Mouse (Mus musculus): ENCODE data around the gene Atrn. TPM values are rescaled to one million over a fixed set of nuclear protein-coding genes. Genes with fewer than 3 reads are reported as not detected.

The Atrn gene
- 10 to 100 TPM; 87.6 to 89.5 TPM for total RNA-seq (2021)

DNA sequence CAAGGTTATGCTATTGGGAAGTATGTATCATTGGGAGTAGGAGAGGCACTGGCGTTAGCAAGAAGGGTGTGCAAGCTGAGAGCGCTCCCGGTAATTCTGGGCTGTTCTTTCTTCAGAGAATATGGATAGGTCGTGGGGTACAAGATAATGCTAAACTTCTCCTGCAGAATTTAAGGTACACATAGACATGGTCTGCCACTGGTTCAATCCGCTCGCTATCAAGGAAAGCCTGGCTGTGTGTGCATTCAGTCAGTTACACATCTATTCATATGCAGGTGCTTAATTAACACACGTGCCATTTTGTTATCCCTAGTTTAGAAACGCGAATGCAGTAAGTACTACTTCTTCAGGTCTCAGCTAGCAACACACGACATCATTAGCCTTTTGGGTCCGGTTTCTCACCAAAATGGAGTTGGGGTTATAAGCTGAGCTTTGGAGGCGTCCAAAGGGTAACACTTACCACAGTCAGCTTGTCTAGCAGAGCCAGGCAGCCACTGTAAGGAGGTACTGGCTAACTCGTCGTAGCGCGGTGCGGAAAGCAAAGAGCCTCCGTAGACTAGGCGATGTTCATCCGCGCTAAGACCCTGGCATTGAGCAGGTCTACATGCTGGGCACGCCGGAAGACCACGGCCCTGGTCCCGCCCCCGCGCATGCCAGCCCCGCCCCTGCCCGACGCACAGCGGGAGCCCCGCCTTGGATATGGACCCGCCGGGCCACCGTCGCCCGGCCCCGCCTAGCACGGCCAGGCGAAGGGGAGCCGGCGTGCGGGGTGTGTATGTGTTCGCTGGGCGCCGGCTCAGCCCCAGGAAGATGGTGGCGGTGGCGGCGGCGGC, at the start of gene Atrn, which contains the start of gene 4930402H24Rik:
Gene Atrn, plus strand, starts transcription at position 745 of the 833 bp plus-strand sequence.
Gene 4930402H24Rik, minus strand, starts transcription at position 656 of the 833 bp plus-strand sequence.
- intact Hi-C loops (cut with DNase I): loop anchor here (5.0 kb wide), 1 partner anchor 69 kb away; no protein-coding TSS in a partner anchor
- DNase-seq: peak; percentile 97

GRCm38 (mm10) chr2:130862091-130862490, 44.2 kb upstream of the Atrn start:
- no peak for DNase-seq
- intact Hi-C loops (cut with DNase I): no loop called here

DNA sequence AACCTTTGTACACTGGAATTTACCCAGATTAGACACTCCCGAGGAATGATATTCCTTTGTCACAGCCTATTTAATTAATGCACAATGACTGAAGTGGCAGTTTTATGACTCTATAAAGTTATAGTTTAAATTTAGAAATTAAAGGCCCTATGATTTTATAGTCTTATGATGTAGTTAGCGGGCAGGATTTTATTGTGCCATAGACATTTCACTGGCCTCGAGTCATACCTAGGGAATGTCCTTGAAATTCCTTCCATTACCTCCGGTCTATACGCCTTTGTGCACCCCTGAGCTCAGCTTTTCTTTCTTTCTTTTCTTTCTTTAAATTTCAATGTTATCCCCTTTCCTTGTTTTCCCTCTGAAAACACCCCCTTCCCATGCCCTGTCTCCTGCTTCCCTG, 35.4 kb upstream of the Atrn start:
- intact Hi-C loops (cut with DNase I): no loop called here
- no peak for DNase-seq

DNA sequence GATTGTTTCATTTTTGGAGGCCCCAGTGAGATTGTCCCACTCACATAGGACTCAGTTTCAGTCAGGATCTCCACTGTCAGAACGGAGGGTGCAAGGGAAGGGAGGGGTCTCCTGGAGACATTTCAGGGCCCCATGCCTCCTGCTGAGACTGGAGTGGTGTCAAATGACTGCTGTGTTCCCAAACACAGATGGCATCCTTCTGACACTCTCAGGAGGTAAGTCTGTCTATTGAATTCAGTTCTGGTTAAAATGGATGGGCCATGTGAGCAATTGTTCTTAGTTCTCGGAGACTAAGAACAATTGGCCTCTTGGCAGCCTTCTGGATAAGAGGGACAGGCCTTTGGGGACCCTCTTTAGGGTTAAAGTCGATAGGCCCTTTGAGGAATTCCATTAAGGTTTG, 28.9 kb upstream of the Atrn start:
- peak; percentile 9 for DNase-seq
- intact Hi-C loops (cut with DNase I): no loop called here

DNA sequence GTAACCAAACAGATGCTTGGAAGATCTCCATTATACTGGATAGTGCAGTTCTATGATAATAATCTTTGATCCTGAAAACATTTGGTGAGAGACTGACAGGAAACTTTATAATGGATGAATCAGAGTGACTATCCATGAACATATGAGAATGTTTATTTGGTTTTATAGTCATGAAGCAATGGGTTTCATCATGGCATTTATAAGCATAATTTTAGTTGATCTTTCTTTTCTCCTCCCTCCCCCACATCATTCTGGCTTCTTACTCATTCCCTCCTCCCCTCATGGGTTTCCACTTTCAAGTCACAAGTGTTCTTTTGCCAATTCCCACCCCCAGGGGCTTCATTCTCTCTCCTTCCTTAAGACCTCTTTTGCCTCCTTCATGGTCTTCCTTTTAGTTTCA, 19.3 kb upstream of the Atrn start:
- intact Hi-C loops (cut with DNase I): no loop called here
- DNase-seq: no peak

GRCm38 (mm10) chr2:130887456-130887855, 18.8 kb upstream of the Atrn start:
- intact Hi-C loops (cut with DNase I): no loop called here
- no peak for DNase-seq

DNA sequence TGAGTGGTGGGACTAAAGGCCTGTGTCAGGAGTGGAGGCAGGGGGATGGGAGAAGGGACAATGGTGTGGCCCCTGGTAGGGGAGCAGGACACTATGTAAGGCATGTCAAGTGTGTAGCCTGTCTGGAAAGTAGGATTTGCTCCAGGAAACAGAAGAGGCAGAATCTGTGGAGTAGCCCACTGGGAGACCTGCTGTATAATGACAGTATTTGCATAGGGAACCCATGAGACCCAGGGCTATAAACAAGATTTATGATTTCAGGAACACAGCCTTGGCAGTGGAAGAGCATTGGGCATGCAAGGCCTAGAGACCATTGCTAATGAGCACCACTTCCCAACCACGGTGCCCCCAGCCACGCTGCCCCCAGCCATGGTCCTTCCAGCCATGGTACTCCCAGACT, 9.4 kb upstream of the Atrn start:
- DNase-seq: no peak
- intact Hi-C loops (cut with DNase I): no loop called here

DNA sequence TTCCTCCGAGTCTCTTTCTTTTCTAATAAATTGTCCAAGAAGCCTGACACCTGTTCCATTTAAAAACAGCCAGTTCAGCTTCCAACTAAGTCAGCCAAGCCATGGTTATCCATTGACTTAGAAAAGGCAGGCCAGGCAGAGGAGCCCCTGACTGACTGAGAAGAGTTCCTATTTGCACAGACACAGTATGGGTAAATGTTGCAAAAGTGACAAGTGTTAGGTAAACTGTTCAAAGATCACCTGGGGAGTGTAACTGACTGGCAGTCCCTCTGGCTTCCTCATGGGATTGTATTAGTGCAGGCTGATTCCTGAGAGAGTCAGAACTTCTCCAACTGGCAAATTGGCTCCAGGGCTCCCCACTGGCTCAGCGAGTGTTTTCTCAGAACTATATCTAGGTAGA, 8.4 kb upstream of the Atrn start:
- no peak for DNase-seq
- intact Hi-C loops (cut with DNase I): no loop called here

DNA sequence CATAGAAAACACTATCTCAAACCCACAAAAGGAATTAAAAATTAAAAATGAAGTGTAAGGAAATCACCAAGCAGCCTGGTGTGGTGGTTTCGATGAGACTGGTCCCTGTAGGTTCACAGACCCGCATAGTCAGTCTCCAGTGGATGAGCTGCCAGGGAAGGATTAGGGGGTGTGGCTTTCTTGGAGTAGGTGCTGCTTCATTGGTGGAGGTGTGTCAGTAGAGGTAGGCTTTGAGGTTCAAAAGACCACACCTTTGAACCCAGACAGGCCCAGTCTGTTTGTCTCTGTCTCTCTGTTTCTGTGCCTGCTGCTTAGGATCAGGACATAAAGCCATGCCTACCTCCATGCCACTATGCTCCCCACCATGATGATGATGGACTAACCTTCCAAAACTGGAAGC, 7.5 kb upstream of the Atrn start:
- no peak for DNase-seq
- intact Hi-C loops (cut with DNase I): no loop called here

DNA sequence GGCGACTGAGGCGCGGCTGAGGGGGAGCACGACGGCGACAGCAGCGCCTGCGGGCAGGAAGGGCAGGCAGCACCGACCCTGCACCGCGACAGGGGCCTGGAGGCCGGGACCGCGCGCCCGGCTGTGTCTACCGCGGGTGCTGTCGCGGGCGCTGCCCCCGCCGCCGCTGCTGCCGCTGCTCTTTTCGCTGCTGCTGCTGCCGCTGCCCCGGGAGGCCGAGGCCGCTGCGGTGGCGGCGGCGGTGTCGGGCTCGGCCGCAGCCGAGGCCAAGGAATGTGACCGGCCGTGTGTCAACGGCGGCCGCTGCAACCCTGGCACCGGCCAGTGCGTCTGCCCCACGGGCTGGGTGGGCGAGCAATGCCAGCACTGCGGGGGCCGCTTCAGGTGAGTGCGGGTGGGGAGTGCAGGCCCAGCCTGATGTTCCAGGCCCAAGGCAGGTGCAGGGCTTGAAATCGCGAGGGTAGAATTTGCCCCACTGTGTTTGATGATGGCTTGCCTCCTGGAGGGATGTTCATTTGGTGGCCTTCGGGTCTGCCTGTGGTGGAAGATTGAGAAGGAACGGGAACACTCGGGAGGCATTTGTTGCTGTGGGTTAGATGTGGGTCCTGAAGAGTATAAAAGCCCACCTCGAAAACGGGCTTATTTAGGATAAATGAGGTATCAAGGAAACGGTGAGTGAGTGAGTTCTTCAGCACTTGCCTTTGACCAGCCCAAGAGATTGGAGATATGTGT, 455 bp downstream of the Atrn start:
- intact Hi-C loops (cut with DNase I): loop anchor here (5.0 kb wide), 1 partner anchor 69 kb away; no protein-coding TSS in a partner anchor
- peak; percentile 30 for DNase-seq

GRCm38 (mm10) chr2:130911691-130912090, 5.4 kb downstream of the Atrn start:
- DNase-seq: no peak
- intact Hi-C loops (cut with DNase I): no loop called here

- intact Hi-C loops (cut with DNase I): no loop called here
- no peak for DNase-seq
Measured at GRCm38 (mm10) chr2:130914873-130915272, 8.6 kb downstream of the Atrn start.

- intact Hi-C loops (cut with DNase I): no loop called here
- DNase-seq: no peak
Measured at GRCm38 (mm10) chr2:130916521-130917147, 10.3 kb downstream of the Atrn start.

DNA sequence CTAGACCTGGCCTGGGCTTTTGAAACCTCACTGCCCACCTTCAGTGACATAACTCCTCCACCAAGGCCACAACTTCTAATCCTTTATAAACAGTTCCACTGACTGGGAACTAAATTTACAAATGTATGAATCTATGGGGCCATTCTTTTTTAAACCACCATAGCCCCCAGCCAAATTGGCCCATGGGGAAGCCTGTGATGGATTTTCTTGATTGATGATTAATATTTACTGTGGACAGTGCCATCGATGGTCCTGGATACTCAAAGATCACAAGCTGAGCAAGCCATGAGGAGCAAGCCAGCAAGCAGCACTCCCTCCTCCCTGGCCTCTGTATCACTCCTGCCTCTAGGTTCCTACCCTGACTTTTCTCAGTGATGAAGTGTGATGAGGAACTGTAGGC, 11.4 kb downstream of the Atrn start:
- intact Hi-C loops (cut with DNase I): no loop called here
- no peak for DNase-seq

DNA sequence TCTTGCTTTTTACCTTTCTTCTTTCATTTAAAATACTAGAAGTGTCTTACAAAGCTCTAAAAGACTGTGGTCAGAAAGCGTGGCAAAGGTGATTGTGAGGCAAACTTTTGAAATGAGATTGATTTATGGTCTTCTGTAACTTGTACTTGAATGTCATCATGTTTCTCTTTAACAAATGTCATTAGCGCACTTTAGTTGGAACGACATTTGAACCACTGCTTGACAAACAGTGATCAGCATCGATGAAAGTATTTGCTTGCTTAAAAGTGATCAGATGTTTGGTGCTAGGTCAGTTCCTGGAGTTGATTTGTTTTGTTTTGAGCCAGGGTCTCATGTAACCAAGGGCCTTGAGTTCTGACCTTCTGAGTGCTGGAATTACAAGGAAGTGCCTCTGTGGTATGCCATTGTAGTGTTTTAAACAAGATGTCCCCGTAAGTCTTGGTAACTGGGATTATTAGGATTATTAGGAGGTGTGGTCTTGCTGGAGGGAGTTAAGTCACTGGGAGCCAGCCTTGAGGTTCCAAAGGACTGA, 12.8 kb downstream of the Atrn start:
- DNase-seq: no peak
- intact Hi-C loops (cut with DNase I): no loop called here

DNA sequence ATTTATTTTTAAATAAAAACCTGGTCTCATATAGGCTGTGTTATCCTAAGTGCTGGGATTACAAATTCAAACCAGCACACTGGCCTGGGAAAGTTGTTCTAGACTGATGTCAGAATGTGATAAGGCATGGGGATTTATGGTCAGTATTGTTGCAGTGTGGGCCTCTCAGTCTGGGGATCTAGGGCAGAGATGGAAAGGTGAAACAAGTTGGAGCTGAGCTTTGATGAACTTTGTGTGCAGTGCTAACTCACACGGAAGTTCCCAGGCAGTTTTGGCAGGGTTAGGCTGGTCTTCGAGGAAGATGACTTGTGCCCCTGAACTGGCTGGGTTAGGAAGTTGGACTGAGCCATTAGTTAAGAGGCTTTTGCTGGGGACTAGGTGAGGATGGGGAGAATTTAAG, 18.7 kb downstream of the Atrn start:
- no peak for DNase-seq
- intact Hi-C loops (cut with DNase I): no loop called here

- intact Hi-C loops (cut with DNase I): no loop called here
- no peak for DNase-seq
Measured at GRCm38 (mm10) chr2:130928031-130928430, 21.7 kb downstream of the Atrn start.

- no peak for DNase-seq
- intact Hi-C loops (cut with DNase I): no loop called here
Measured at GRCm38 (mm10) chr2:130928530-130928929, 22.2 kb downstream of the Atrn start.

DNA sequence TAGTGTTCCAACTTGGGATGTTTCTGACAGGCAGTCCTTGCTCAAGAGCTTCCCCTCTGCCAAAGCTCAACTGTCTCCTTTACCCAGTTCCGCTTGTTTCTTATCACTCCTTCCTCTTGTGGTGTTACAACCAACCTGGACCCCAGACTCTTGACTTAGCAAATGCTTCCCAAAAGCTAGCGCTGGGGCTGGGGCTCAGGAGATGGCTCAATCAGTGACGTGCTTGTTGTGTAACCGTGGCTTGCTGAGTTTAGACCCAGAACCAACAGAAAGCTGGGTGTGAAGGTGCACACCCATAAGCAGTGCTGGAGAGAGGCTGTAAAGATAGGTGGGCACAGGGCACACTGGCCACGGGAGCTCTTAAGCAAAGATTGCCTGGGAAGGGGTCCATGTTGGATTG, 23.7 kb downstream of the Atrn start:
- intact Hi-C loops (cut with DNase I): no loop called here
- DNase-seq: no peak

- intact Hi-C loops (cut with DNase I): no loop called here
- no peak for DNase-seq
Measured at GRCm38 (mm10) chr2:130932865-130933264, 26.6 kb downstream of the Atrn start.

DNA sequence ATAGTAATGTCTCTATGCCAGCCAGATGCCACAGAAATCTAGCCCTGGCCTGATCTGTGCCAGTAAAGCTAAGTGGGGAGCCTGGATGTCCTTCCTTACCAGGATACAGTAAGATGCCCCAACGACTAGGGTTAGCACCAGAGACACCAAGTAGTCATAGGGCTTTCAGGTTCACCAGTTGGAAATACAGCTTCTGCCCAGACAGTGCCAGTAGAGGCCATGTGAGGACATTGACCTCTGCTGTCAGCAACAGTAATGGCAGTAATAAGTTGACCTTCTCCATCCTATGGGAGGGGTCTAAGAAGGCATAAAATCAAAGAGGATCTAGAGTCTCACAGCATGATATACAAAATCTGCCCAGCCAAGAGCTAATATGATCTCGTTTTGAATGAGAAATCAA, 43.5 kb downstream of the Atrn start:
- no peak for DNase-seq
- intact Hi-C loops (cut with DNase I): loop anchor here (5.0 kb wide), 1 partner anchor 132 kb away; no protein-coding TSS in a partner anchor

Data from left cerebral cortex, postnatal 4 days (tissue).